Mouse (Mus musculus) heart, adult 2 months (tissue): ENCODE measurements around the gene Arhgap8. TPM values are rescaled to one million over a fixed set of nuclear protein-coding genes. Genes with fewer than 3 reads are reported as not detected.

Source experiments
- DNase-seq, 2 experiments: peaks; one replicate each; pipeline ENCODE4 v3.0.0; 2021
- H3K27ac ChIP-seq: fragments of 200-600 bp; 2 replicates; pipeline ENCODE4 v1.8.1; 2022
- H3K27me3 ChIP-seq: fragments of 200-500 bp; 2 replicates; pipeline ENCODE4 v1.6.1; 2012; ENCODE audit warnings: mild to moderate bottlenecking, low read length, inconsistent platforms, mixed read lengths; ENCODE audit not compliant: control insufficient read depth, insufficient read depth
- H3K36me3 ChIP-seq: fragments of 200-500 bp; 2 replicates; pipeline ENCODE4 v1.6.1; 2012; ENCODE audit warnings: low read length, inconsistent platforms; ENCODE audit not compliant: control insufficient read depth, insufficient read depth
- H3K4me1 ChIP-seq: fragments of 200-500 bp; 2 replicates; pipeline ENCODE4 v1.6.1; 2011; ENCODE audit warnings: low read length; ENCODE audit not compliant: control insufficient read depth, insufficient read depth
- H3K4me3 ChIP-seq: fragments of 200-600 bp; 2 replicates; pipeline ENCODE4 v1.8.1; 2022
- H3K79me2 ChIP-seq: fragments of 200-500 bp; replicated peaks from 2 replicates; pipeline ENCODE4 v1.6.1; 2012; ENCODE audit warnings: mild to moderate bottlenecking, inconsistent platforms, low read length, moderate library complexity, mixed read lengths; ENCODE audit not compliant: control insufficient read depth, insufficient read depth
- H3K9ac ChIP-seq: fragments of 200-500 bp; 2 replicates; pipeline ENCODE4 v1.6.1; 2012; ENCODE audit warnings: low read depth, mild to moderate bottlenecking, control low read depth, inconsistent platforms, low read length, mixed read lengths
- CTCF ChIP-seq: fragments of 200-600 bp; IDR thresholded peaks from 2 replicates; pipeline ENCODE4 v1.8.1; 2022; ENCODE audit warnings: antibody characterized with exemption, mild to moderate bottlenecking, moderate library complexity
- EP300 ChIP-seq: fragments of 200-500 bp; IDR thresholded peaks from 2 replicates; pipeline ENCODE4 v1.6.1; 2011; ENCODE audit warnings: low read depth, low read length, control low read depth; ENCODE audit not compliant: insufficient read depth
- POLR2A ChIP-seq: fragments of 200-500 bp; IDR thresholded peaks from 2 replicates; pipeline ENCODE4 v1.6.1; 2011; ENCODE audit warnings: mild to moderate bottlenecking, low read depth, low read length, control low read depth; ENCODE audit not compliant: insufficient read depth
- WGBS: fragments of 180-500 bp; shearing (Covaris S2); methylation state at CpG from one replicate; pipeline ENCODE4 v1.1.7; 2018; 5-methylcytosine and 5-hydroxymethylcytosine counted together
- intact Hi-C: fragments of 180-260 bp; cut with DNase I; formaldehyde crosslinking; loops from one replicate; pipeline ENCODE4 v1.15.1; 2025
- polyA plus RNA-seq: library from polyadenylated mRNA; depleted of rRNA; stranded (reverse); fragments of >200 nt; gene quantifications from 2 replicates; pipeline ENCODE4 v1.2.3, GENCODE M21; 2012
- total RNA-seq, 2 experiments: library from RNA; stranded (reverse); gene quantifications; 2 replicates each; pipeline ENCODE4 v1.2.3; 2021

The Arhgap8 gene
- total and polyA plus RNA-seq, 3 experiments: 0.70 to 1.9 (median 1.5) TPM

GRCm38 (mm10) chr15:84731676-84732424, 12.0 kb downstream of the Arhgap8 start:
- Histone ChIP-seq H3K79me2 (no peaks in the 10 kb centered on the region), H3K27ac (no peak overlapping the region), H3K4me3 (no peak overlapping the region), H3K36me3 (no peaks in the 10 kb centered on the region), H3K27me3 (no peaks in the 10 kb centered on the region), H3K9ac (no peak overlapping the region), H3K4me1 (no peaks in the 10 kb centered on the region; the same call in 1 of the 2 replicates)
- TF ChIP-seq CTCF: no peak
- TF ChIP-seq POLR2A: no peak
- no peak for TF ChIP-seq EP300
- intact Hi-C loops: no loop called here
- WGBS: 44% methylated on average over 18 of the region's 18 CpGs
- DNase-seq: no peak

DNA sequence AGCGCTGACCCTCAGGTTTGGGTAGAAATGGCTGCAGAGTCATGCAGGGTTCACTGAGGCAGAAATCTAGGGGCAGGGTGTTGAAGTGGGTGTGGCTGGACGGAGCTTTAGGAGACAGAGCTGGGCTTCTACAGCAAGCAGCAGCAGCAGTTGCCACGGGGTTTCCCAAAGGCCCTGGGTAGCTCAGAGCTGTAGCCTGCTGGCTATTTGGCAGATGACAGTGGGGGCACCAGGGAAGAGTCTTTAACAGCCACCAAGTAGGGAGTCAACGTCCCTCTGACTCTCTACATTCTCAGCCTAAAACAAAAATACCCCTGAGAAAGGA, 12.5 kb downstream of the Arhgap8 start:
- Histone ChIP-seq H3K27ac (no peak overlapping the region), H3K4me3 (no peak overlapping the region), H3K79me2 (no peaks in the 10 kb centered on the region), H3K4me1 (no peaks in the 10 kb centered on the region; the same call in 1 of the 2 replicates), H3K36me3 (no peaks in the 10 kb centered on the region), H3K27me3 (no peaks in the 10 kb centered on the region), H3K9ac (no peak overlapping the region)
- 77% methylated on average over 4 of the region's 4 CpGs for WGBS
- intact Hi-C loops: no loop called here
- no peak for TF ChIP-seq EP300
- no peak for TF ChIP-seq POLR2A
- no peak for TF ChIP-seq CTCF
- DNase-seq: no peak

GRCm38 (mm10) chr15:84736346-84736993, 16.6 kb downstream of the Arhgap8 start:
- no peaks in the 10 kb centered on the region; the same call in 1 of the 2 replicates for H3K4me1 ChIP-seq
- no peak for TF ChIP-seq POLR2A
- H3K27ac ChIP-seq: no peak overlapping the region
- WGBS: 72% methylated on average over 11 of the region's 11 CpGs
- no peaks in the 10 kb centered on the region for H3K79me2 ChIP-seq
- no peak for DNase-seq
- no peaks in the 10 kb centered on the region for H3K36me3 ChIP-seq
- intact Hi-C loops: no loop called here
- no peaks in the 10 kb centered on the region for H3K27me3 ChIP-seq
- H3K9ac ChIP-seq: no peak overlapping the region
- H3K4me3 ChIP-seq: no peak overlapping the region

DNA sequence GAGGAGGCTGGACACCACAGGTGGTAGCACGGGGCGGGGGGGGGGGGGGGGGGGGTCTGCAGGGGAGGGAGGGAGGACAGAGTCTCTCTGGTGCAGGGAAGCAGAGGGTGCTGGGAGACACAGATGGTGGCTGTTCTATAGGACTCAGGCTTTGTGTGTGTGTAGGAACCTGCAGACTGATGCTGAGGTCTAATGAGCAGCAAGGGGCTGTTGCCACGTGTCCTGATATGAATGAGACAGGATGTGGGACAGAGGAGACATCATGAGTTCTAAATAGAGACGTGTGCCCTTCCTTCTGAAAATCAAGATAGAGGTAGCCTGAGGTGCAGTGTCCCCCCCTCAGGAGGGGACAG, 17.1 kb downstream of the Arhgap8 start:
- H3K4me3 ChIP-seq: no peak overlapping the region
- no peak for TF ChIP-seq POLR2A
- TF ChIP-seq EP300: no peak
- no peak for TF ChIP-seq CTCF
- intact Hi-C loops: no loop called here
- no peak overlapping the region for H3K9ac ChIP-seq
- no peak overlapping the region for H3K27ac ChIP-seq
- no peaks in the 10 kb centered on the region for H3K27me3 ChIP-seq
- no peaks in the 10 kb centered on the region for H3K36me3 ChIP-seq
- H3K4me1 ChIP-seq: no peaks in the 10 kb centered on the region; the same call in 1 of the 2 replicates
- no peaks in the 10 kb centered on the region for H3K79me2 ChIP-seq
- WGBS: 29% methylated on average over 3 of the region's 4 CpGs
- no peak for DNase-seq

- TF ChIP-seq CTCF (no peak), EP300 (no peak), POLR2A (no peak)
- intact Hi-C loops: no loop called here
- 89% methylated on average over 7 of the region's 7 CpGs for WGBS
- no peak for DNase-seq
- H3K4me3 ChIP-seq: no peak overlapping the region
- H3K27ac ChIP-seq: no peak overlapping the region
- no peak overlapping the region for H3K9ac ChIP-seq
- H3K79me2 ChIP-seq: no peaks in the 10 kb centered on the region
- no peaks in the 10 kb centered on the region for H3K4me1 ChIP-seq
- H3K27me3 ChIP-seq: no peaks in the 10 kb centered on the region
- no peaks in the 10 kb centered on the region for H3K36me3 ChIP-seq
Measured at GRCm38 (mm10) chr15:84738246-84738645, 18.4 kb downstream of the Arhgap8 start.

DNA sequence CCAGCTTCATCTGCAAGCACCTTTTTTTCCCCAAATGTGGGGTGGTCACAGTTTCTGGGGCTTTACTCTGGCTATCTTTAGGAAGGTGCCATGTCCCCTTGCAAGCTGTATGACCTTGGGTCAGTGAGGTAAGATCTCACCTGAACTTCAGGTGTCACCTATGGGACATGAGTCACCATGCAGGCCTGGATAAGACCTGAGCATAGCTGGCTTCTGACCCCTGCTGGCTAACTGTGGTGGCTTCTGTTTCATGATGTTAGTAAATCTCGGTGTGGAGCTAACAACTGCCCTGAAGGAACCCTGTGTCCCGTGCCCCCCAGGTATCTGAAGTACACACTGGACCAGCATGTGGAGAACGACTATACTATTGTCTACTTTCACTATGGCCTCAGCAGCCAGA, 21.7 kb downstream of the Arhgap8 start:
- TF ChIP-seq EP300: no peak
- TF ChIP-seq CTCF: peak; percentile 41
- H3K27ac ChIP-seq: no peak overlapping the region

More for the DNA sequence above, 21.7 kb downstream of the Arhgap8 start:
- Histone ChIP-seq H3K9ac (no peak overlapping the region), H3K79me2 (no peaks in the 10 kb centered on the region), H3K4me1 (no peaks in the 10 kb centered on the region), H3K36me3 (no peaks in the 10 kb centered on the region), H3K27me3 (no peaks in the 10 kb centered on the region), H3K4me3 (no peak overlapping the region)
- no peak for DNase-seq
- 87% methylated on average over 3 of the region's 3 CpGs for WGBS
- intact Hi-C loops: no loop called here
